Mouse (Mus musculus) ES-E14 (cell line): Measurements from ENCODE around the gene Sh3bgrl. TPM values are rescaled to one million over a fixed set of nuclear protein-coding genes. Genes with fewer than 3 reads are reported as not detected.

ENCODE experiments used
- DNase-seq: peaks from one replicate; pipeline ENCODE4 v3.0.0-alpha.2; 2013; ENCODE audit warnings: low read depth, low spot score
- H3K27ac ChIP-seq: 2 replicates; pipeline ENCODE4 v1.5.1; 2012; ENCODE audit warnings: low read depth, mild to moderate bottlenecking, low read length, moderate library complexity, mixed read lengths; ENCODE audit not compliant: poor library complexity, insufficient read depth, severe bottlenecking
- H3K36me3 ChIP-seq: 2 replicates; pipeline ENCODE4 v1.6.1; 2012; ENCODE audit warnings: mild to moderate bottlenecking, low read length, moderate library complexity, mixed read lengths; ENCODE audit not compliant: control insufficient read depth, poor library complexity, insufficient read depth, severe bottlenecking
- H3K4me1 ChIP-seq, 2 experiments: fragments of 150-350 bp in 1 of 2; sonication (generic) in 1 of 2; 2 replicates each; pipeline ENCODE4 v1.6.1; 2012; ENCODE audit warnings: low read length in 2 of 2, mild to moderate bottlenecking in 1 of 2, mixed read lengths in 1 of 2; ENCODE audit not compliant: control insufficient read depth in 2 of 2, insufficient read depth in 2 of 2, poor library complexity in 1 of 2
- H3K4me3 ChIP-seq, 2 experiments: fragments of 150-350 bp in 1 of 2; sonication (generic) in 1 of 2; 2 replicates each; pipeline ENCODE4 v1.5.1; 2012; ENCODE audit warnings: low read length in 2 of 2, low read depth in 1 of 2, mild to moderate bottlenecking in 1 of 2, mixed read lengths in 1 of 2; ENCODE audit not compliant: insufficient read depth in 1 of 2, poor library complexity in 1 of 2, severe bottlenecking in 1 of 2
- H3K9ac ChIP-seq: 2 replicates; pipeline ENCODE4 v1.6.1; 2012; ENCODE audit warnings: low read depth, mild to moderate bottlenecking, low read length, mixed read lengths; ENCODE audit not compliant: poor library complexity, insufficient read depth, severe bottlenecking
- H3K9me3 ChIP-seq: fragments of 150-350 bp; sonication (generic); 2 replicates; pipeline ENCODE4 v1.6.1; 2012; ENCODE audit warnings: low read depth, mild to moderate bottlenecking, low read length; ENCODE audit not compliant: control insufficient read depth, insufficient read depth
- CHD2 ChIP-seq: IDR thresholded peaks from 2 replicates; pipeline ENCODE4 v1.6.1; 2014; ENCODE audit warnings: mild to moderate bottlenecking, low read depth, low read length, inconsistent platforms
- HCFC1 ChIP-seq: IDR thresholded peaks from 2 replicates; pipeline ENCODE4 v1.6.1; 2012; ENCODE audit warnings: low read length, inconsistent platforms, borderline replicate concordance; ENCODE audit not compliant: insufficient read depth
- MAFK ChIP-seq: IDR thresholded peaks from 2 replicates; pipeline ENCODE4 v1.6.1; 2014; ENCODE audit warnings: mild to moderate bottlenecking, low read depth, low read length, inconsistent platforms; ENCODE audit not compliant: insufficient read depth
- ZC3H11A ChIP-seq: IDR thresholded peaks from 2 replicates; pipeline ENCODE4 v1.6.1; 2012; ENCODE audit warnings: low read depth, mild to moderate bottlenecking, inconsistent platforms, low read length, borderline replicate concordance
- ZNF384 ChIP-seq: IDR thresholded peaks from 2 replicates; pipeline ENCODE4 v1.6.1; 2012; ENCODE audit warnings: low read depth, low read length, inconsistent platforms
- in situ Hi-C, 2 experiments: fragments of 600-800 bp; cut with MboI; formaldehyde crosslinking; loops; one replicate each; pipeline ENCODE4 v1.15.1; 2025; ENCODE audit warnings: low sequenced_read_pairs in 2 of 2, inconsistent platforms in 1 of 2; ENCODE audit not compliant: unreplicated experiment in 2 of 2
- total RNA-seq: library from RNA; depleted of rRNA; stranded (reverse); fragments of 300-350 nt; gene quantifications from 2 replicates; pipeline ENCODE4 v1.2.3, GENCODE M21; 2012; rRNA removed

Gene Sh3bgrl
- total RNA-seq, 1 experiment: 13.6 TPM

GRCm38 (mm10) chrX:109235383-109236036 is 140.3 kb downstream of the Sh3bgrl start:
- TF ChIP-seq ZNF384: no peak
- TF ChIP-seq ZC3H11A: no peak
- TF ChIP-seq CHD2: no peak
- TF ChIP-seq HCFC1: no peak
- no peak for TF ChIP-seq MAFK
- DNase-seq: no peak
- no peaks in the 10 kb centered on the region for H3K9me3 ChIP-seq
- in situ Hi-C loops: no loop called here
- no peak overlapping the region for H3K27ac ChIP-seq
- no peak overlapping the region for H3K4me3 ChIP-seq
- no peaks in the 10 kb centered on the region for H3K4me1 ChIP-seq
- H3K9ac ChIP-seq: no peak overlapping the region
- H3K36me3 ChIP-seq: no peaks in the 10 kb centered on the region

DNA sequence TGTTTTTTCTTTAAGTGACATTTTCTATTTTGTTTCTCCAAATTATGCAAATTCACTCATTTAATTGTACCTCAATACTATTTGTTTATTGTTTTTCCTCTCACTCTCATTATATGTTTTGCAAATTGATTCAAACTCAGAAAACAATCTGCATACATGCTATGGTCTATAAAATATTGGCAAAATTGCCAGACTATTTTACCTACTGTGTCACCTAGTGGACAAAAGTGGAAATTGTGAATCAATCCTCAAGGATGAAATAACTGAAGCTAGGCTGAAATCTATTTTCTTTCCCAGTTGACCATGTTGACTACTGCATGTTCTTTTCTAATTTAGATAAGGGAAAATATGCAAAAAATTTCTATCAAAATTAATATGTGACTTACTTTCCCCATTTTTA is 143.0 kb downstream of the Sh3bgrl start:
- no peak overlapping the region for H3K4me3 ChIP-seq
- no peaks in the 10 kb centered on the region for H3K4me1 ChIP-seq
- no peak for DNase-seq
- H3K9ac ChIP-seq: no peak overlapping the region
- in situ Hi-C loops: no loop called here
- no peaks in the 10 kb centered on the region for H3K9me3 ChIP-seq
- TF ChIP-seq ZC3H11A (no peak), ZNF384 (no peak), HCFC1 (no peak), MAFK (no peak), CHD2 (no peak)
- H3K36me3 ChIP-seq: no peaks in the 10 kb centered on the region
- H3K27ac ChIP-seq: no peak overlapping the region

Other genes starting within 250 kb of the Sh3bgrl start
- gene Hmgn5, start 82.0 kb upstream of the Sh3bgrl start, total RNA-seq: 1.7 and 2.7 TPM in 2 replicates
- not detected in 2 replicates for gene Gm6377, start 101.4 kb downstream of the Sh3bgrl start, total RNA-seq